Mouse (Mus musculus): ENCODE data around the gene Arl8b. TPM values are rescaled to one million over a fixed set of nuclear protein-coding genes. Genes with fewer than 3 reads are reported as not detected.

Gene Arl8b
- polyA plus RNA-seq, 1 experiment from 2014 or later = 126 TPM

GRCm38 (mm10) chr6:108837958-108838357 is 55.1 kb downstream of the Arl8b start:
- Histone ChIP-seq H3K4me1 (ENCODE audit: control insufficient read depth, insufficient read depth, low read length) (no peaks in the 10 kb centered on the region), H3K27me3 (ENCODE audit: control insufficient read depth, insufficient read depth, low read length) (no peaks in the 10 kb centered on the region), H3K36me3 (ENCODE audit: control insufficient read depth, insufficient read depth, low read length) (0 out of 2 replicates have a peak, but pooled peaks cover 3% of the 10 kb centered on the region), H3K27ac (ENCODE audit: low read depth, low read length) (no peak overlapping the region), H3K9me3 (ENCODE audit: control insufficient read depth, low read length) (no peaks in the 10 kb centered on the region), H3K4me2 (ENCODE audit: low read depth, low read length) (no peak overlapping the region), H3K9ac (replicated peaks; ENCODE audit: low read depth, low read length) (no peak overlapping the region), H3K4me3 (ENCODE audit: low read depth, low read length) (no peak overlapping the region)
- WGBS = 91% methylated on average over 4 of the region's 4 CpGs
- ATAC-seq (ENCODE audit: low read depth) = no peak

GRCm38 (mm10) chr6:108839432-108839831 is 56.5 kb downstream of the Arl8b start:
- Histone ChIP-seq H3K36me3 (ENCODE audit: control insufficient read depth, insufficient read depth, low read length) (0 out of 2 replicates have a peak, but pooled peaks cover 8% of the 10 kb centered on the region), H3K4me3 (ENCODE audit: low read depth, low read length) (no peak overlapping the region), H3K4me1 (ENCODE audit: control insufficient read depth, insufficient read depth, low read length) (no peaks in the 10 kb centered on the region), H3K4me2 (ENCODE audit: low read depth, low read length) (no peak overlapping the region), H3K27me3 (ENCODE audit: control insufficient read depth, insufficient read depth, low read length) (no peaks in the 10 kb centered on the region), H3K27ac (ENCODE audit: low read depth, low read length) (no peak overlapping the region), H3K9me3 (ENCODE audit: control insufficient read depth, low read length) (no peaks in the 10 kb centered on the region), H3K9ac (replicated peaks; ENCODE audit: low read depth, low read length) (no peak overlapping the region)
- ATAC-seq (ENCODE audit: low read depth) = no peak
- WGBS = 90% methylated on average over 4 of the region's 4 CpGs

- ATAC-seq (ENCODE audit: low read depth) = no peak
- Histone ChIP-seq H3K4me1 (ENCODE audit: control insufficient read depth, insufficient read depth, low read length) (no peaks in the 10 kb centered on the region), H3K4me3 (ENCODE audit: low read depth, low read length) (no peak overlapping the region), H3K27ac (ENCODE audit: low read depth, low read length) (no peak overlapping the region), H3K27me3 (ENCODE audit: control insufficient read depth, insufficient read depth, low read length) (no peaks in the 10 kb centered on the region), H3K36me3 (ENCODE audit: control insufficient read depth, insufficient read depth, low read length) (0 out of 2 replicates have a peak, but pooled peaks cover 8% of the 10 kb centered on the region), H3K4me2 (ENCODE audit: low read depth, low read length) (no peak overlapping the region), H3K9ac (replicated peaks; ENCODE audit: low read depth, low read length) (no peak overlapping the region), H3K9me3 (ENCODE audit: control insufficient read depth, low read length) (no peaks in the 10 kb centered on the region)
- WGBS = 95% methylated on average over 8 of the region's 8 CpGs
Measured at GRCm38 (mm10) chr6:108840861-108841640, 58.2 kb downstream of the Arl8b start.

- Histone ChIP-seq H3K36me3 (ENCODE audit: control insufficient read depth, insufficient read depth, low read length) (peaks cover 10% of the 10 kb centered on the region; the same call in 1 of the 2 replicates), H3K4me2 (ENCODE audit: low read depth, low read length) (no peak overlapping the region), H3K9me3 (ENCODE audit: control insufficient read depth, low read length) (no peaks in the 10 kb centered on the region), H3K9ac (replicated peaks; ENCODE audit: low read depth, low read length) (no peak overlapping the region), H3K27me3 (ENCODE audit: control insufficient read depth, insufficient read depth, low read length) (no peaks in the 10 kb centered on the region), H3K27ac (ENCODE audit: low read depth, low read length) (no peak overlapping the region), H3K4me3 (ENCODE audit: low read depth, low read length) (no peak overlapping the region), H3K4me1 (ENCODE audit: control insufficient read depth, insufficient read depth, low read length) (no peaks in the 10 kb centered on the region)
- no peak for ATAC-seq (ENCODE audit: low read depth)
- 43% methylated on average over 1 of the region's 1 CpGs for WGBS
Measured at GRCm38 (mm10) chr6:108843664-108844063, 60.8 kb downstream of the Arl8b start.

GRCm38 (mm10) chr6:108844093-108844492 is 61.2 kb downstream of the Arl8b start:
- ATAC-seq (ENCODE audit: low read depth) = no peak
- no peaks in the 10 kb centered on the region for H3K4me1 ChIP-seq (ENCODE audit: control insufficient read depth, insufficient read depth, low read length)
- peaks cover 12% of the 10 kb centered on the region; the same call in 1 of the 2 replicates for H3K36me3 ChIP-seq (ENCODE audit: control insufficient read depth, insufficient read depth, low read length)
- WGBS = 91% methylated on average over 3 of the region's 3 CpGs
- no peak overlapping the region for H3K9ac ChIP-seq (replicated peaks; ENCODE audit: low read depth, low read length)
- H3K27me3 ChIP-seq (ENCODE audit: control insufficient read depth, insufficient read depth, low read length) = no peaks in the 10 kb centered on the region
- no peak overlapping the region for H3K27ac ChIP-seq (ENCODE audit: low read depth, low read length)
- H3K4me2 ChIP-seq (ENCODE audit: low read depth, low read length) = no peak overlapping the region
- no peak overlapping the region for H3K4me3 ChIP-seq (ENCODE audit: low read depth, low read length)
- no peaks in the 10 kb centered on the region for H3K9me3 ChIP-seq (ENCODE audit: control insufficient read depth, low read length)

- Histone ChIP-seq H3K36me3 (ENCODE audit: control insufficient read depth, insufficient read depth, low read length) (peaks cover 12% of the 10 kb centered on the region; the same call in 1 of the 2 replicates), H3K9ac (replicated peaks; ENCODE audit: low read depth, low read length) (no peak overlapping the region), H3K4me2 (ENCODE audit: low read depth, low read length) (no peak overlapping the region), H3K4me3 (ENCODE audit: low read depth, low read length) (no peak overlapping the region), H3K9me3 (ENCODE audit: control insufficient read depth, low read length) (no peaks in the 10 kb centered on the region), H3K27ac (ENCODE audit: low read depth, low read length) (no peak overlapping the region), H3K27me3 (ENCODE audit: control insufficient read depth, insufficient read depth, low read length) (no peaks in the 10 kb centered on the region), H3K4me1 (ENCODE audit: control insufficient read depth, insufficient read depth, low read length) (no peaks in the 10 kb centered on the region)
- no peak for ATAC-seq (ENCODE audit: low read depth)
- WGBS = 86% methylated on average over 7 of the region's 7 CpGs
Measured at GRCm38 (mm10) chr6:108844771-108845170, 61.9 kb downstream of the Arl8b start.

GRCm38 (mm10) chr6:108852088-108852670 is 69.3 kb downstream of the Arl8b start:
- Histone ChIP-seq H3K27me3 (ENCODE audit: control insufficient read depth, insufficient read depth, low read length) (no peaks in the 10 kb centered on the region), H3K36me3 (ENCODE audit: control insufficient read depth, insufficient read depth, low read length) (peaks cover 32% of the 10 kb centered on the region), H3K27ac (ENCODE audit: low read depth, low read length) (no peak overlapping the region), H3K4me2 (ENCODE audit: low read depth, low read length) (no peak overlapping the region), H3K9ac (replicated peaks; ENCODE audit: low read depth, low read length) (no peak overlapping the region), H3K9me3 (ENCODE audit: control insufficient read depth, low read length) (no peaks in the 10 kb centered on the region), H3K4me3 (ENCODE audit: low read depth, low read length) (no peak overlapping the region), H3K4me1 (ENCODE audit: control insufficient read depth, insufficient read depth, low read length) (no peaks in the 10 kb centered on the region)
- WGBS = 95% methylated on average over 8 of the region's 8 CpGs
- no peak for ATAC-seq (ENCODE audit: low read depth)

- no peaks in the 10 kb centered on the region for H3K9me3 ChIP-seq (ENCODE audit: control insufficient read depth, low read length)
- no peaks in the 10 kb centered on the region for H3K27me3 ChIP-seq (ENCODE audit: control insufficient read depth, insufficient read depth, low read length)
- H3K36me3 ChIP-seq (ENCODE audit: control insufficient read depth, insufficient read depth, low read length) = peaks cover 32% of the 10 kb centered on the region
- H3K27ac ChIP-seq (ENCODE audit: low read depth, low read length) = no peak overlapping the region
- H3K4me3 ChIP-seq (ENCODE audit: low read depth, low read length) = no peak overlapping the region
- 97% methylated on average over 5 of the region's 5 CpGs for WGBS
- no peak overlapping the region for H3K9ac ChIP-seq (replicated peaks; ENCODE audit: low read depth, low read length)
- no peaks in the 10 kb centered on the region for H3K4me1 ChIP-seq (ENCODE audit: control insufficient read depth, insufficient read depth, low read length)
- ATAC-seq (ENCODE audit: low read depth) = no peak
- H3K4me2 ChIP-seq (ENCODE audit: low read depth, low read length) = no peak overlapping the region
Measured at GRCm38 (mm10) chr6:108852986-108853385, 70.1 kb downstream of the Arl8b start.

- Histone ChIP-seq H3K27me3 (ENCODE audit: control insufficient read depth, insufficient read depth, low read length) (no peaks in the 10 kb centered on the region), H3K36me3 (ENCODE audit: control insufficient read depth, insufficient read depth, low read length) (peaks cover 18% of the 10 kb centered on the region; the same call in 1 of the 2 replicates), H3K27ac (ENCODE audit: low read depth, low read length) (no peak overlapping the region), H3K9me3 (ENCODE audit: control insufficient read depth, low read length) (no peaks in the 10 kb centered on the region), H3K4me3 (ENCODE audit: low read depth, low read length) (no peak overlapping the region), H3K9ac (replicated peaks; ENCODE audit: low read depth, low read length) (no peak overlapping the region), H3K4me2 (ENCODE audit: low read depth, low read length) (no peak overlapping the region), H3K4me1 (ENCODE audit: control insufficient read depth, insufficient read depth, low read length) (no peaks in the 10 kb centered on the region)
- 98% methylated on average over 9 of the region's 9 CpGs for WGBS
- no peak for ATAC-seq (ENCODE audit: low read depth)
Measured at GRCm38 (mm10) chr6:108858583-108858982, 75.7 kb downstream of the Arl8b start.
